Mouse (Mus musculus): ENCODE measurements at regions not wholly inside any gene's neighbourhood (a gene's known extent, or its start where the extent isn't known, plus 50 kb on each side); places are given as distances from the start of the nearest gene placed in this dataset.

- TF ChIP-seq CTCF (IDR thresholded peaks at IDR 0.05; ENCODE audit: low read depth) (no peak), EP300 (IDR thresholded peaks at IDR 0.05; ENCODE audit: low read depth) (no peak)
Observed at GRCm38 (mm10) chr8:86252696-86253355, 327.7 kb downstream of the Abcc12 start.
